9 mouse cellular contexts compared by ENCODE assay signal in genomic region chr2:119595308-119595707, GRCm38 (mm10). TPM values are rescaled to one million over a fixed set of nuclear protein-coding genes. Genes with fewer than 3 reads are reported as not detected.
DNase-seq lines count a peak whose midpoint lies in the region; ATAC-seq and TF ChIP-seq lines count a peak whose summit lies in the region.
"Had no signal": no experiment of that assay in that cellular context is flagged by ENCODE, and none has a peak within 500 bp of the region (broad histone marks: within the 10 kb centered on the region; RNA-seq: fewer than 3 reads in every experiment).

No protein-coding gene starts in this region.

- TF ChIP-seq CTCF in lung, postnatal 0 days (IDR thresholded peaks at IDR 0.05), result no peak

- H3K4me2 ChIP-seq in lung, postnatal 0 days (replicated peaks; ENCODE audit: low read depth, low read length), result peak overlapping the region; percentile 75
- H3K4me2 ChIP-seq in forebrain, embryonic 11.5 days (ENCODE audit: low read depth, low read length, severe bottlenecking), result peak overlapping the region; percentile 66
- peak overlapping the region; percentile 76 for H3K4me2 ChIP-seq in limb, embryonic 13.5 days (replicated peaks)
- peak overlapping the region; percentile 60 for H3K4me2 ChIP-seq in stomach, embryonic 15.5 days

- DNase-seq in lung, postnatal 0 days (ENCODE audit: low spot score), result no peak
- DNase-seq in lung, postnatal 10 days, result no peak
- DNase-seq in forebrain, embryonic 11.5 days (ENCODE audit: low spot score), result no peak
- no peak for DNase-seq in frontal cortex, postnatal 10 days (ENCODE audit: low spot score in 2 of 2)
- DNase-seq in adrenal gland, postnatal 36 days, result no peak
- DNase-seq: left cerebral cortex, postnatal 4 days; thymus, adult 18-20 months had no signal

- no peaks in the 10 kb centered on the region for H3K9me3 ChIP-seq in lung, postnatal 0 days (ENCODE audit: low read length)
- no peaks in the 10 kb centered on the region for H3K9me3 ChIP-seq in forebrain, embryonic 11.5 days (ENCODE audit: control insufficient read depth, low read length)
- H3K9me3 ChIP-seq in limb, embryonic 13.5 days, result no peaks in the 10 kb centered on the region
- H3K9me3 ChIP-seq in stomach, embryonic 15.5 days, result no peaks in the 10 kb centered on the region

- H3K4me1 ChIP-seq in lung, postnatal 0 days (ENCODE audit: insufficient read depth, low read depth, low read length), result peaks cover 7% of the 10 kb centered on the region
- 0 out of 2 replicates have a peak, but pooled peaks cover 4% of the 10 kb centered on the region for H3K4me1 ChIP-seq in forebrain, embryonic 11.5 days (replicated peaks; ENCODE audit: control insufficient read depth, insufficient read depth, low read length)
- peaks cover 16% of the 10 kb centered on the region for H3K4me1 ChIP-seq in limb, embryonic 13.5 days
- peaks cover 5% of the 10 kb centered on the region; the same call in 1 of the 2 replicates for H3K4me1 ChIP-seq in stomach, embryonic 15.5 days

- 19% methylated on average over 4 of the region's 4 CpGs for WGBS in lung, postnatal 0 days
- WGBS in forebrain, embryonic 11.5 days, result 71% methylated on average over 4 of the region's 4 CpGs
- 37% methylated on average over 4 of the region's 4 CpGs for WGBS in limb, embryonic 13.5 days
- 30% methylated on average over 4 of the region's 4 CpGs for WGBS in stomach, embryonic 15.5 days

- no peak for TF ChIP-seq EP300 in lung, postnatal 0 days (IDR thresholded peaks at IDR 0.05)

- H3K27ac ChIP-seq in lung, postnatal 0 days (ENCODE audit: low read length), result no peak overlapping the region
- H3K27ac ChIP-seq in forebrain, embryonic 11.5 days (ENCODE audit: low read depth, low read length), result no peak overlapping the region
- no peak overlapping the region for H3K27ac ChIP-seq in limb, embryonic 13.5 days
- no peak overlapping the region for H3K27ac ChIP-seq in stomach, embryonic 15.5 days

- ATAC-seq in lung, postnatal 0 days, result no peak
- ATAC-seq in forebrain, embryonic 11.5 days (replicated peaks; ENCODE audit: low FRiP score), result no peak
- no peak for ATAC-seq in limb, embryonic 13.5 days (ENCODE audit: low FRiP score, low read depth)
- ATAC-seq in stomach, embryonic 15.5 days (ENCODE audit: insufficient read depth, low FRiP score, low read depth), result no peak

- peak overlapping the region; percentile 92 for H3K4me3 ChIP-seq in lung, postnatal 0 days (ENCODE audit: low read depth, low read length)
- H3K4me3 ChIP-seq in forebrain, embryonic 11.5 days (ENCODE audit: low read depth, low read length), result peak overlapping the region; percentile 94
- H3K4me3 ChIP-seq in limb, embryonic 13.5 days, result peak overlapping the region; percentile 98
- peak overlapping the region; percentile 89 for H3K4me3 ChIP-seq in stomach, embryonic 15.5 days (replicated peaks)

- H3K27me3 ChIP-seq in lung, postnatal 0 days (replicated peaks; ENCODE audit: insufficient read depth, low read length), result no peaks in the 10 kb centered on the region
- no peaks in the 10 kb centered on the region for H3K27me3 ChIP-seq in forebrain, embryonic 11.5 days (ENCODE audit: control insufficient read depth, insufficient read depth, low read length)
- H3K27me3 ChIP-seq in limb, embryonic 13.5 days, result no peaks in the 10 kb centered on the region
- H3K27me3 ChIP-seq in stomach, embryonic 15.5 days (replicated peaks), result no peaks in the 10 kb centered on the region

- H3K36me3 ChIP-seq in lung, postnatal 0 days (ENCODE audit: insufficient read depth, low read length), result peaks cover 18% of the 10 kb centered on the region
- H3K36me3 ChIP-seq in forebrain, embryonic 11.5 days (ENCODE audit: control insufficient read depth, insufficient read depth, low read length), result peaks cover 8% of the 10 kb centered on the region
- peaks cover 46% of the 10 kb centered on the region for H3K36me3 ChIP-seq in limb, embryonic 13.5 days
- H3K36me3 ChIP-seq in stomach, embryonic 15.5 days, result peaks cover 23% of the 10 kb centered on the region

- H3K9ac ChIP-seq in lung, postnatal 0 days (replicated peaks; ENCODE audit: low read depth), result peak overlapping the region; percentile 92; the same call in 1 of the 2 replicates
- peak overlapping the region; percentile 96; the same call in 1 of the 2 replicates for H3K9ac ChIP-seq in forebrain, embryonic 11.5 days (ENCODE audit: low read length)
- H3K9ac ChIP-seq in limb, embryonic 13.5 days, result peak overlapping the region; percentile 97
- H3K9ac ChIP-seq in stomach, embryonic 15.5 days, result peak overlapping the region; percentile 84

RNA-seq across cellular contexts. Expression of gene Nusap1, which starts 22.8 kb away (rescaled TPM):
- 3.9 and 5.7 TPM in 2 replicates for polyA plus RNA-seq in lung, postnatal 0 days (2015; fragmentation: Nextera tagmentation; extraction: Ambion mirVana)
- polyA plus RNA-seq in forebrain, embryonic 11.5 days (2014; fragmentation: Nextera tagmentation; extraction: Ambion mirVana), result 120 and 131 TPM in 2 replicates
- 70.1 and 73.8 TPM in 2 replicates for polyA plus RNA-seq in limb, embryonic 13.5 days (2015; fragmentation: Nextera tagmentation; extraction: Ambion mirVana)
- polyA plus RNA-seq in stomach, embryonic 15.5 days (2015; fragmentation: Nextera tagmentation; extraction: Ambion mirVana), result 68.5 and 69.7 TPM in 2 replicates
- 1 to 10 TPM; 3.5 to 4.0 TPM for total RNA-seq in adrenal gland, postnatal 36 days (2021)

RNA-seq across cellular contexts. Expression of gene Oip5, which starts 23.0 kb away (rescaled TPM):
- 2.8 and 3.0 TPM in 2 replicates for polyA plus RNA-seq in lung, postnatal 0 days (2015; fragmentation: Nextera tagmentation; extraction: Ambion mirVana)
- 34.9 and 36.7 TPM in 2 replicates for polyA plus RNA-seq in forebrain, embryonic 11.5 days (2014; fragmentation: Nextera tagmentation; extraction: Ambion mirVana)
- polyA plus RNA-seq in limb, embryonic 13.5 days (2015; fragmentation: Nextera tagmentation; extraction: Ambion mirVana), result 23.9 and 27.1 TPM in 2 replicates
- polyA plus RNA-seq in stomach, embryonic 15.5 days (2015; fragmentation: Nextera tagmentation; extraction: Ambion mirVana), result 24.2 and 27.1 TPM in 2 replicates
- total RNA-seq in adrenal gland, postnatal 36 days (2021), result 1 to 10 TPM; 2.0 to 2.6 TPM

RNA-seq across cellular contexts. Expression of gene Chp1, which starts 47.8 kb away (rescaled TPM):
- polyA plus RNA-seq in lung, postnatal 0 days (2015; fragmentation: Nextera tagmentation; extraction: Ambion mirVana), result 113 and 129 TPM in 2 replicates
- 56.6 and 61.0 TPM in 2 replicates for polyA plus RNA-seq in forebrain, embryonic 11.5 days (2014; fragmentation: Nextera tagmentation; extraction: Ambion mirVana)
- 63.0 and 64.3 TPM in 2 replicates for polyA plus RNA-seq in limb, embryonic 13.5 days (2015; fragmentation: Nextera tagmentation; extraction: Ambion mirVana)
- 68.1 and 73.6 TPM in 2 replicates for polyA plus RNA-seq in stomach, embryonic 15.5 days (2015; fragmentation: Nextera tagmentation; extraction: Ambion mirVana)
- total RNA-seq in adrenal gland, postnatal 36 days (2021), result 100 to 1,000 TPM; 292 to 392 TPM

RNA-seq across cellular contexts. Expression of gene Exd1, which starts 47.9 kb away (rescaled TPM):
- 0.11 and 0.18 TPM in 2 replicates for polyA plus RNA-seq in lung, postnatal 0 days (2015; fragmentation: Nextera tagmentation; extraction: Ambion mirVana)
- 0.13 and 0.59 TPM in 2 replicates for polyA plus RNA-seq in forebrain, embryonic 11.5 days (2014; fragmentation: Nextera tagmentation; extraction: Ambion mirVana)
- polyA plus RNA-seq in limb, embryonic 13.5 days (2015; fragmentation: Nextera tagmentation; extraction: Ambion mirVana), result 0.23 and 0.36 TPM in 2 replicates
- polyA plus RNA-seq in stomach, embryonic 15.5 days (2015; fragmentation: Nextera tagmentation; extraction: Ambion mirVana), result 0.42 and 0.48 TPM in 2 replicates
- total RNA-seq in adrenal gland, postnatal 36 days (2021), result 1 to 10 TPM; 1.6 to 2.0 TPM

Comparison
In these comparisons a context has a peak if more than half of its experiments do, and no peak if none do; other contexts are left out.
1. RNA of gene Nusap1, which starts 22.8 kb away (polyA plus RNA-seq): 120 to 131 TPM in forebrain, embryonic 11.5 days, 70.1 to 73.8 TPM in limb, embryonic 13.5 days and 68.5 to 69.7 TPM in stomach, embryonic 15.5 days; 3.9 to 5.7 TPM in lung, postnatal 0 days; every median in the first group is over 10 times any median in the second.
2. Peak in every context shown above with its lines, with median percentiles within 50 percentile points of each other: H3K4me2 ChIP-seq, H3K4me3 ChIP-seq and H3K9ac ChIP-seq.